Mouse (Mus musculus): ENCODE results near the gene Ccdc57.
A peak's percentile ranks its signal among the peaks of the same experiment; 100 is the strongest.

Gene Ccdc57

GRCm38 (mm10) chr11:120932564-120933398, at the start of gene Ccdc57:
TSS of gene Ccdc57 (minus strand) at chr11:120932872.
- DNase-seq (ENCODE audit: low read depth): peak; percentile 94

GRCm38 (mm10) chr11:120982459-120982858, 49.8 kb upstream of the Ccdc57 start:
- no peak for DNase-seq (ENCODE audit: low read depth)

GRCm38 (mm10) chr11:120981661-120982060, 49.0 kb upstream of the Ccdc57 start:
- no peak for DNase-seq (ENCODE audit: low read depth)

GRCm38 (mm10) chr11:120980427-120981035, 47.9 kb upstream of the Ccdc57 start:
- DNase-seq (ENCODE audit: low read depth): no peak

GRCm38 (mm10) chr11:120979711-120980426, 47.2 kb upstream of the Ccdc57 start:
- DNase-seq (ENCODE audit: low read depth): no peak

GRCm38 (mm10) chr11:120973318-120973717, 40.6 kb upstream of the Ccdc57 start:
- peak; percentile 33 for DNase-seq (ENCODE audit: low read depth)

- DNase-seq (ENCODE audit: low read depth): no peak
Observed at GRCm38 (mm10) chr11:120971237-120971636, 38.6 kb upstream of the Ccdc57 start.

- no peak for DNase-seq (ENCODE audit: low read depth)
Observed at GRCm38 (mm10) chr11:120969742-120970141, 37.1 kb upstream of the Ccdc57 start.

- no peak for DNase-seq (ENCODE audit: low read depth)
Observed at GRCm38 (mm10) chr11:120965587-120965986, 32.9 kb upstream of the Ccdc57 start.

- DNase-seq (ENCODE audit: low read depth): no peak
Observed at GRCm38 (mm10) chr11:120964195-120965157, 31.8 kb upstream of the Ccdc57 start.

- no peak for DNase-seq (ENCODE audit: low read depth)
Observed at GRCm38 (mm10) chr11:120962909-120963308, 30.2 kb upstream of the Ccdc57 start.

- no peak for DNase-seq (ENCODE audit: low read depth)
Observed at GRCm38 (mm10) chr11:120962050-120962771, 29.5 kb upstream of the Ccdc57 start.

- no peak for DNase-seq (ENCODE audit: low read depth)
Observed at GRCm38 (mm10) chr11:120961594-120961993, 28.9 kb upstream of the Ccdc57 start.

GRCm38 (mm10) chr11:120960248-120960647, 27.6 kb upstream of the Ccdc57 start:
- no peak for DNase-seq (ENCODE audit: low read depth)

- no peak for DNase-seq (ENCODE audit: low read depth)
Observed at GRCm38 (mm10) chr11:120959564-120959963, 26.9 kb upstream of the Ccdc57 start.

- no peak for DNase-seq (ENCODE audit: low read depth)
Observed at GRCm38 (mm10) chr11:120959066-120959465, 26.4 kb upstream of the Ccdc57 start.

GRCm38 (mm10) chr11:120957731-120958257, 25.1 kb upstream of the Ccdc57 start:
- no peak for DNase-seq (ENCODE audit: low read depth)

GRCm38 (mm10) chr11:120957052-120957451, 24.4 kb upstream of the Ccdc57 start:
- no peak for DNase-seq (ENCODE audit: low read depth)

GRCm38 (mm10) chr11:120955701-120956100, 23.0 kb upstream of the Ccdc57 start:
- no peak for DNase-seq (ENCODE audit: low read depth)

GRCm38 (mm10) chr11:120954936-120955335, 22.3 kb upstream of the Ccdc57 start:
- no peak for DNase-seq (ENCODE audit: low read depth)
